Mouse (Mus musculus): ENCODE measurements at regions not wholly inside any gene's neighbourhood (a gene's known extent, or its start where the extent isn't known, plus 50 kb on each side); places are given as distances from the start of the nearest gene placed in this dataset.

DNA sequence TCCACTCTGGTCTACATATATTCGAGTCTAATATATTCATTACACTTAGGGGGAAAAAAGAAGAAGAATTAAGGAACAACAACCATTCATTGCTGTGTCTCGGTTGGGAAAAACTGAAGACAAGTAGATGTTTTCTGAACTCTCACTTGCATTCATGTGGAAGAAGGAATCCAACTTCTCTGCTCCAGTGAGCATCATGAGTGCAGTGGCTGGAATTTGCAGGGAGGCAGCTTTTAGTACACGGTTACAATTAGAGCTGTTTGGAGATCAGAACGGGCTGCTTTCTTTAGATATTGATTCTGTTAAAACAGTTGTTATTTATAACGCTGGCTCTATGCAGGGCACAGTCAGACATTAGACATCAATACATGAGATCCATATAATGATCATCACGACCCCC, 298.5 kb upstream of the Syt1 start:
- TF ChIP-seq CTCF (IDR thresholded peaks at IDR 0.05; ENCODE audit: borderline replicate concordance, extremely low read depth, insufficient read depth, insufficient read length) (no peak), POLR2A (IDR thresholded peaks at IDR 0.05; ENCODE audit: borderline replicate concordance, extremely low read depth, insufficient read depth, insufficient read length, poor library complexity, severe bottlenecking) (no peak)
- DNase-seq (ENCODE audit: low read depth) = peak; percentile 17

DNA sequence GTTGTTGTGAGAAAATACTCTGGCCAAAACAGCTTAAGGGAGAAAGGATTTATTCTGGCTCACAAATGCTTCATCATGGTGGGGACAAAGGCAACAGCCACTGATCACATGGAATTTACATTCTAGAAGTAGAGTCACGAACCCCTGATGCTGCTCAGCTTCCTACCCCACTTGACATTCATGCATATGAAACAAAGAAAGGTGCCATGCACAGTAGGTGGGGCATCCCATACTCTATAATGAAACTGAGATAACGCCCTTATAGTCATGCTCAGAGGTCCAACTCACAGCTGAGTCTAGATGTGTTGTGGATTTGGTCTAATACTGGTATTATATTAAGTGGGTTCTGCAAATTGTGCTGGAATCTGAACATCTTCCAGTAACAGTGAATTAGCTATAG, 289.4 kb upstream of the Syt1 start:
- TF ChIP-seq CTCF (IDR thresholded peaks at IDR 0.05; ENCODE audit: borderline replicate concordance, extremely low read depth, insufficient read depth, insufficient read length) = no peak
- no peak for TF ChIP-seq POLR2A (IDR thresholded peaks at IDR 0.05; ENCODE audit: borderline replicate concordance, extremely low read depth, insufficient read depth, insufficient read length, poor library complexity, severe bottlenecking)
- DNase-seq (ENCODE audit: low read depth) = no peak

DNA sequence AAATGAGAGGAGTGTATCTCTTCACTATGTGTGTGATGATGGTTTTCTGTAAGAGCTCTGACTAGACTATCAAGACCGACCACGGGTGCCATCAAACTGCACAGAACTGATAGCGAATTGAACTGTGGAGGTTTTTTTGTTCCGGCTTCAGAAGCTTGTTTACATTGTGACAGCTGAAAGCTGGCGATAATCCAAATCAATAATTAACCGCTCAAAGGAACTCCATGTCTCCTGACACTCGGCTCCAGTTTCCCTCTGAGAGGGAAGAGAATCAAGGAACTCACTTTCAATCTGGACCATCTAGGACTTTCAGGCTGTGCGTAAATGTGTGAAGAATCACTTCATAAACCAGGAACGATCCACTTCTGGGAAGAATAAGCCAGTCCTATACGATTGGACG, 289.0 kb upstream of the Syt1 start:
- peak; percentile 82 for DNase-seq (ENCODE audit: low read depth)

DNA sequence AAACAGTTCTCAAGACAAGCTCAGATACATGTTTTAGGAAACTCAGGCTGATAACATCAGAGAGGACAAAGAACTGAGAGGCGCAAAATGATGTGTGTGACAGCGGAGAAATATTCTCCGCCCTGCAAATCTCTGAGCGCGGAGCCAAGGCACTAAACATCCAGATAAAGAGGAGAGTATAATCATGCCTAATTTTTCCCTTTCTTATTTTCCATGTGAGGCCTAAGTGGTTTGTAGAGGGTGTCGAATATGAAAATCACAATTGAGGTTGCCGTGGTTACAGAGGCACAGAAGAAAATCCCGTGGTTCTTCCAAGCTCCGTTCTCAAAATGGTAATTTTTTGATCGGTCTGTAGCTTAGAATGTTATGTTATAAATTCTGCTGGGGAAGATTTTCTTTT, 272.6 kb upstream of the Syt1 start:
- DNase-seq (ENCODE audit: low read depth) = peak; percentile 72
- no peak for TF ChIP-seq POLR2A (IDR thresholded peaks at IDR 0.05; ENCODE audit: borderline replicate concordance, extremely low read depth, insufficient read depth, insufficient read length, poor library complexity, severe bottlenecking)
- no peak for TF ChIP-seq CTCF (IDR thresholded peaks at IDR 0.05; ENCODE audit: borderline replicate concordance, extremely low read depth, insufficient read depth, insufficient read length)

More for the DNA sequence above, 289.0 kb upstream of the Syt1 start:
- no peak for TF ChIP-seq POLR2A (IDR thresholded peaks at IDR 0.05; ENCODE audit: borderline replicate concordance, extremely low read depth, insufficient read depth, insufficient read length, poor library complexity, severe bottlenecking)
- no peak for TF ChIP-seq CTCF (IDR thresholded peaks at IDR 0.05; ENCODE audit: borderline replicate concordance, extremely low read depth, insufficient read depth, insufficient read length)

DNA sequence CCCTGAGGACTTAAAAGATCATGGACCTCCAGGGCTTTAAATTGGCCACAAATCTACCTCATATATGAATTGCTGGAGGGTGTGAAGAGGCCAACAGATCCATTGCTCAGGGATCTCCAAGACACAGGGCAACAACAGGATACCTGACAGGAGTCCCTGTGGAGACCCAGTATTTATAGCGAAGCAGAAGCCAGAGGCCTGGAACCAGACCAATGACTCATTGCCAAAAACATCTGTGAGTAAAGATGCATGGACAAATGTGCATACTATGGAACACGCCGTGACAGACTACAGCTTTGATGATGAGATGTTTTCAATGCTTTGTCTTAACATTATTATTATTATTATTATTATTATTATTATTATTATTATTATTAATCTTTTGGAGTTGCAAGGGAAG, 239.0 kb upstream of the Syt1 start:
- DNase-seq (ENCODE audit: low read depth) = no peak
- no peak for TF ChIP-seq CTCF (IDR thresholded peaks at IDR 0.05; ENCODE audit: borderline replicate concordance, extremely low read depth, insufficient read depth, insufficient read length)
- no peak for TF ChIP-seq POLR2A (IDR thresholded peaks at IDR 0.05; ENCODE audit: borderline replicate concordance, extremely low read depth, insufficient read depth, insufficient read length, poor library complexity, severe bottlenecking)

GRCm38 (mm10) chr10:109246328-109246727, 235.5 kb upstream of the Syt1 start:
- peak; percentile 64 for DNase-seq (ENCODE audit: low read depth)
- no peak for TF ChIP-seq CTCF (IDR thresholded peaks at IDR 0.05; ENCODE audit: borderline replicate concordance, extremely low read depth, insufficient read depth, insufficient read length)
- TF ChIP-seq POLR2A (IDR thresholded peaks at IDR 0.05; ENCODE audit: borderline replicate concordance, extremely low read depth, insufficient read depth, insufficient read length, poor library complexity, severe bottlenecking) = no peak

DNA sequence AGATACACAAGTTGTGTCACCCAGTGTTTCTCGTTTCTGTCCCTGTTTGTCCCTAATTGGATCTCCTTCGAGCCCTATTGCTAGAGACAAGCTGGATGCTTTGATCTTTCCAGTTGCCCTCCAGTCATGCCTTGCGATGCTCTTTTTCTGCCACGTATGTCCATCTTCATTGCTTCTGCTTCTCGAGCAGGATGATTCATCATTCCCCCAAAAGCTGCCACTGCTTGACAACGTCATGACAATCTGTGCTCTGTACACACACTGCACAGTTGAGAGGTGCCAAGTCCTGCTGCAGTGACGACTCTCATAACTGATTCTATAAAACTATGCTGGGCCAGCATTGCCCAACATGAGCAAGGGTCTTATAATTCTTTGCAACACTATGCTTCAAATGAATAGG, 226.2 kb upstream of the Syt1 start:
- TF ChIP-seq CTCF (IDR thresholded peaks at IDR 0.05; ENCODE audit: borderline replicate concordance, extremely low read depth, insufficient read depth, insufficient read length) (no peak), POLR2A (IDR thresholded peaks at IDR 0.05; ENCODE audit: borderline replicate concordance, extremely low read depth, insufficient read depth, insufficient read length, poor library complexity, severe bottlenecking) (no peak)
- peak; percentile 35 for DNase-seq (ENCODE audit: low read depth)

DNA sequence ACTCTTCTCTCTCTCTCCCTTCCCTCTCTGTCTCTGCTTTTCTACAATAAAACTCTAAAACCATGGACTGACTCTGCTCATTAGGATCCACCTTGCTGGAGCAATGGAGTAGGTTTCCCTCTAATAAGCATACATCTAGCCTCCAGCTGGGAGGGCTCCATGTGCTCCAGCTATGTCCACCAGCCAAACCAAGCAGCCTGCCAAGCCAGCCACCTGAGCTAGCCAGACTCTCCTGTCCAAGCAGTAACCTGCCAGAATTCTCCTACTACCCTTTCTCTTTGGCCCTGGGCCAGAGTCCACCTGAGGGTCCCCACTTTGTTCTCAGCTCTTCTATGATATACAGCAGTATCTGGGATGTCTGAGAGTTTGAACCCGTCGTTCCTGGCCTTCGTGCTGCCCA, 216.2 kb upstream of the Syt1 start:
- no peak for DNase-seq (ENCODE audit: low read depth)
- no peak for TF ChIP-seq POLR2A (IDR thresholded peaks at IDR 0.05; ENCODE audit: borderline replicate concordance, extremely low read depth, insufficient read depth, insufficient read length, poor library complexity, severe bottlenecking)
- no peak for TF ChIP-seq CTCF (IDR thresholded peaks at IDR 0.05; ENCODE audit: borderline replicate concordance, extremely low read depth, insufficient read depth, insufficient read length)

- peak; percentile 70 for DNase-seq (ENCODE audit: low read depth)
- no peak for TF ChIP-seq POLR2A (IDR thresholded peaks at IDR 0.05; ENCODE audit: borderline replicate concordance, extremely low read depth, insufficient read depth, insufficient read length, poor library complexity, severe bottlenecking)
- TF ChIP-seq CTCF (IDR thresholded peaks at IDR 0.05; ENCODE audit: borderline replicate concordance, extremely low read depth, insufficient read depth, insufficient read length) = no peak
These were observed 178.2 kb upstream of the Syt1 start for GRCm38 (mm10) chr10:109188761-109189503.

GRCm38 (mm10) chr10:109188252-109188651, 177.5 kb upstream of the Syt1 start:
- DNase-seq (ENCODE audit: low read depth) = peak; percentile 44
- TF ChIP-seq POLR2A (IDR thresholded peaks at IDR 0.05; ENCODE audit: borderline replicate concordance, extremely low read depth, insufficient read depth, insufficient read length, poor library complexity, severe bottlenecking) = no peak
- TF ChIP-seq CTCF (IDR thresholded peaks at IDR 0.05; ENCODE audit: borderline replicate concordance, extremely low read depth, insufficient read depth, insufficient read length) = no peak

DNA sequence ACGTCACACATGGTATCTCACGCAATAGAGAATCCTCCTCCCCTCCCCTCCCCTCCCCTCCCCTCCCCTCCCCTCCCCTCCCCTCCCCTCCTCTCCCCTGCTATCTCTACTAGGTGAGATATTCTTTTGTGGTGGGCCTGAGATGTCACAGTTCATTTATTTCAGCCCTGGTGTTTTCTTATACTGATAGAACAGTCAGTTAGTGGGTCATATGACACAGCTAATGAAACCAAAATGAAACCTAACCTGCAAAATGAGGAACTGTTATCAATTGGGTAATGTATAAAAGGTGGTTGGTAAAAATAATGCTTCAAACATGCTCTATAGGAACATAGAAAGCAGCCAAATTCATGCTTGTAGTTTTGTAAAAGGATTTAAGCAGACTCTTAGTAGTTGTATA, 174.5 kb upstream of the Syt1 start:
- no peak for TF ChIP-seq CTCF (IDR thresholded peaks at IDR 0.05; ENCODE audit: borderline replicate concordance, extremely low read depth, insufficient read depth, insufficient read length)
- no peak for TF ChIP-seq POLR2A (IDR thresholded peaks at IDR 0.05; ENCODE audit: borderline replicate concordance, extremely low read depth, insufficient read depth, insufficient read length, poor library complexity, severe bottlenecking)
- no peak for DNase-seq (ENCODE audit: low read depth)

DNA sequence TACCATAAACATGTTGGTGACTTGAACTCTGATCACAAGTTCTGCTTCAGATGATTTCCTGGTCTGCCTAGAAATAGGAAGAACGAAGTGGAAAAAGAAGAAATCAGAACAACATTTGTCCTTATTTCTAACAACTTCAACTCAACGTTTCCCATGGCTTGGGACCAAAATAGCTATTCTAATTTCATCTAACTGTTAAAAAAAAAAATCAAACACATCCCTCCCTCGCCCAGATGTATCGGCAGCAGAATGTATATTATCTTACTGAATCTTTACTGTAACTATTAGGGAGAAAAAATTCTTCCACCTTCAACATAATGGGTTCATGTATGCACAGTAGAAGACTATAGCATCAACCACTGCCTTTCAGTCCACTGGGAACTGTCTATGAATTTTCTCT, 169.7 kb upstream of the Syt1 start:
- TF ChIP-seq POLR2A (IDR thresholded peaks at IDR 0.05; ENCODE audit: borderline replicate concordance, extremely low read depth, insufficient read depth, insufficient read length, poor library complexity, severe bottlenecking) (no peak), CTCF (IDR thresholded peaks at IDR 0.05; ENCODE audit: borderline replicate concordance, extremely low read depth, insufficient read depth, insufficient read length) (no peak)
- DNase-seq (ENCODE audit: low read depth) = no peak
